Mouse (Mus musculus): ENCODE data around the gene Ccdc171. TPM values are rescaled to one million over a fixed set of nuclear protein-coding genes. Genes with fewer than 3 reads are reported as not detected.

Gene Ccdc171
- 1 to 10 TPM; 1.4 to 2.5 TPM for total RNA-seq (2023)

DNA sequence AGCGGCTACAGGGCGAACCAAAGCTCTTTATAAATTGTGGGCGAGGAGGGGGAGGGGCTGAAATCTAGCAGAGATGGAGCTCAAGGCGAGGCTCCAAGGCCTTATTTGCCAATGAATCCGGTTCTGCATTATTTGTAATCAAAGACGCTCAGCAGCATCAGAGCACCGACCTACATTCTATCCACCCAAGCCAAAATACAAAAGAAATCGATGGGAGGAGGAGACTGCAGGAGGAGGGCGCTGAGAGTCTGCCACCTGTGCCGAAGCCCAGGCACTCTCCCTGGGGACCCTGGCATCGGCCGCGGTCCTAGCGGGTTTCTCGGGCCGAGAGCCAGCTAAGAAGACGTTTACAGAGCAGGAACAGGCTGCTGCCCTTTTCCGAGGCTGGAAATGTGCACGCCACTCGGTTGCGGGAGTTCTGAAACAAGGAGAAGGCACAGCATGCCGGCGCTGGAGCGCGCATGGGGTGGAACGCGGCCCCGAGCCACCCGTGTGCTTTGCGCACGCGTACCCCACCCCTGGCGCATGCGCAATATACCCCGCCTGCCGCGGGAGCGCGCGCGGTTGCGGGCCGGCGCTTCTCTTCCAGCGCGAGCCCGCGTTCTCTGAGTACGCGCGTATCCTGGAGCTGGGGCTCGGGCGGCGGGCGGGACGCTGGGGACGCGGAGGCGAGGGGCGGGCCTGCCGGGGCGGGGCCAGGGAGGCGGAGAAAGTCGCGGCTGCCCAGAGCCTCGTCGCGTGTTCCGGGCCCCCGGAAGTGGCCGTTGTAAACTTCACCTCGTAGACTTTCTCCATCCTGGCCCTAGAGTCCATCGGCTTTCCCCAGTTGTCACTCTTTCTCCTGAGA lies at the start of gene Ccdc171:
Ccdc171 (plus strand) TSS at position 703 of the 847 bp plus-strand sequence.

DNA sequence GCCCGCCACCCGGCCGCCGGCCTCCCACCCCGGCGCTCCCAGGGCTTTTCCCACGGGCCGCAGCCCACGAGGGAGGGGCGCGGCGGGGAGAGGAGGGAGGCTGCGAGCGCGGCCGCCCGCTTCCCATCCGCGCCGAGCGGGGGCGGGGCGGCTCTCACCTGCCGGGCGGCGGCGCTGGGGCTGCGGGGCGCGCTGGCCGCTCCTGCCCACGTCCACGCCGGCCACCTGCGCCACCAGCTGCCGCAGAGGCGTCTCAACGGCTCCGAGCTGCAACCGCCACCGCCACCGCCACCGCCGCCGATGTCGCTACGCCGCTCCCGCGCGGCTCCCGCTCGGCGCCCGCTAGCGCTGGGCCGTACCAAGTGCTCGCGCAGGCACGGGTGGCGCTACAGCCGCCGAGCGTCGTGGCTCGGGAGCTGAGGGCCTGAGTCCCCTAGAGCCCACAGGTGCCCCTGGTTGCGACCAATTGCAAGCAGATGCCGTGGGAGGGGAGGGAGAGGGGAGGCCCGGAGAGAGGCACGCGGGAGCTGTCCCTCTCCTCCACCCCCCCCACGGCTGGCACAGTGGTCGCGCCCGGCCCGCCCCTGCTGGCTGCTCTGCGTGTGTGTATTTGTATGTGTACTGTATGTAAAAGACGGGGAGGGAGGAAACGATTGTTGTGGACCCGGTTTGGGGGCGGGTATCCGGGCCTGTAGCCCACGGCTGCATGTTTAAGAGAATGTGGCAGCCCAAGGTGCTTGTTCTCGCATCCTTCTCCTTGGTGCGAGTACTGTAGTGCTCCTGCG lies 39.0 kb upstream of the Ccdc171 start, which contains the start of gene Psip1:
Psip1 (minus strand) TSS at position 343 of the 785 bp plus-strand sequence.

Other genes with a start within 250 kb of the Ccdc171 start
- gene Ttc39b, start 201.3 kb upstream of the Ccdc171 start, total RNA-seq (2023) = 10 to 100 TPM; 35.1 to 35.2 TPM
- gene Snapc3, start 107.8 kb upstream of the Ccdc171 start, total RNA-seq (2023) = 10 to 100 TPM; 18.8 to 23.3 TPM
- 10 to 100 TPM; 48.5 to 52.5 TPM for gene Psip1, start 39.1 kb upstream of the Ccdc171 start, total RNA-seq (2023)